Mouse (Mus musculus): ENCODE results near the gene Trip13.

Trip13 gene

GRCm38 (mm10) chr13:73937321-73938176, at the start of gene Trip13, which contains the start of gene Brd9:
TSS of gene Trip13 (minus strand) at chr13:73937784.
TSS of gene Brd9 (plus strand) at chr13:73937811.
- peak; percentile 93 for DNase-seq (ENCODE audit: low spot score in 2 of 2)

- DNase-seq (ENCODE audit: low spot score in 2 of 2): no peak
Observed at GRCm38 (mm10) chr13:73976935-73977334, 39.4 kb upstream of the Trip13 start.

GRCm38 (mm10) chr13:73974523-73974922, 36.9 kb upstream of the Trip13 start:
- no peak for DNase-seq (ENCODE audit: low spot score in 2 of 2)

- peak; percentile 67 to 83 for DNase-seq (ENCODE audit: low spot score in 2 of 2)
Observed at GRCm38 (mm10) chr13:73970545-73971448, 33.2 kb upstream of the Trip13 start.

- DNase-seq (ENCODE audit: low spot score in 2 of 2): no peak
Observed at GRCm38 (mm10) chr13:73963551-73963950, 26.0 kb upstream of the Trip13 start, which contains the start of gene Zdhhc11. TSS of gene Zdhhc11 (plus strand) at chr13:73963851.

- no peak for DNase-seq (ENCODE audit: low spot score in 2 of 2)
Observed at GRCm38 (mm10) chr13:73961177-73961576, 23.6 kb upstream of the Trip13 start.

GRCm38 (mm10) chr13:73960117-73960652, 22.6 kb upstream of the Trip13 start:
- no peak for DNase-seq (ENCODE audit: low spot score in 2 of 2)

GRCm38 (mm10) chr13:73955531-73955930, 17.9 kb upstream of the Trip13 start:
- DNase-seq (ENCODE audit: low spot score in 2 of 2): no peak

- no peak for DNase-seq (ENCODE audit: low spot score in 2 of 2)
Observed at GRCm38 (mm10) chr13:73954666-73955065, 17.1 kb upstream of the Trip13 start.

GRCm38 (mm10) chr13:73953551-73954130, 16.1 kb upstream of the Trip13 start:
- DNase-seq (ENCODE audit: low spot score in 2 of 2): no peak

- DNase-seq (ENCODE audit: low spot score in 2 of 2): peak; percentile 36 to 64
Observed at GRCm38 (mm10) chr13:73944606-73945005, 7.0 kb upstream of the Trip13 start.

GRCm38 (mm10) chr13:73939101-73939500, 1.5 kb upstream of the Trip13 start:
- no peak for DNase-seq (ENCODE audit: low spot score in 2 of 2)

- DNase-seq (ENCODE audit: low spot score in 2 of 2): no peak
Observed at GRCm38 (mm10) chr13:73938177-73938560, 585 bp upstream of the Trip13 start.

GRCm38 (mm10) chr13:73936938-73937320, 655 bp downstream of the Trip13 start:
- DNase-seq (ENCODE audit: low spot score in 2 of 2): no peak

GRCm38 (mm10) chr13:73932201-73932600, 5.4 kb downstream of the Trip13 start:
- DNase-seq (ENCODE audit: low spot score in 2 of 2): no peak

- no peak for DNase-seq (ENCODE audit: low spot score in 2 of 2)
Observed at GRCm38 (mm10) chr13:73913066-73913465, 24.5 kb downstream of the Trip13 start.

- peak; percentile 28 to 31 for DNase-seq (ENCODE audit: low spot score in 2 of 2)
Observed at GRCm38 (mm10) chr13:73907683-73908412, 29.7 kb downstream of the Trip13 start.

- no peak for DNase-seq (ENCODE audit: low spot score in 2 of 2)
Observed at GRCm38 (mm10) chr13:73907136-73907535, 30.4 kb downstream of the Trip13 start.

GRCm38 (mm10) chr13:73897561-73897960, 40.0 kb downstream of the Trip13 start:
- DNase-seq (ENCODE audit: low spot score in 2 of 2): no peak

GRCm38 (mm10) chr13:73892493-73893178, 44.9 kb downstream of the Trip13 start:
- no peak for DNase-seq (ENCODE audit: low spot score in 2 of 2)
